Mouse (Mus musculus) C2C12 (cell line): ENCODE data around the gene Med13l. TPM values are rescaled to one million over a fixed set of nuclear protein-coding genes. Genes with fewer than 3 reads are reported as not detected.

Experiments
- H3K27me3 ChIP-seq: one replicate; pipeline ENCODE4 v1.6.1; 2011; ENCODE audit not compliant: control insufficient read depth, insufficient read depth, insufficient read length
- H3K36me3 ChIP-seq: one replicate; pipeline ENCODE4 v1.6.1; 2011; ENCODE audit not compliant: control insufficient read depth, insufficient read depth
- H3K4me3 ChIP-seq: one replicate; pipeline ENCODE4 v1.5.1; 2011; ENCODE audit warnings: mild to moderate bottlenecking, control low read depth; ENCODE audit not compliant: poor library complexity, insufficient read depth, severe bottlenecking
- H3K79me2 ChIP-seq: one replicate; pipeline ENCODE4 v1.6.1; 2011; ENCODE audit not compliant: control insufficient read depth, insufficient read depth
- H3K79me3 ChIP-seq: one replicate; pipeline ENCODE4 v1.6.1; 2011; ENCODE audit warnings: low read depth, control low read depth
- H3ac ChIP-seq: one replicate; pipeline ENCODE3; 2011; ENCODE audit warnings: low read depth; ENCODE audit not compliant: control insufficient read depth, insufficient read length
- CEBPB ChIP-seq: IDR thresholded peaks from one replicate; pipeline ENCODE4 v1.6.1; 2011; ENCODE audit warnings: low read depth, mild to moderate bottlenecking, control low read depth, moderate library complexity
- CTCF ChIP-seq: IDR thresholded peaks from one replicate; pipeline ENCODE4 v1.5.1; 2011; ENCODE audit not compliant: control insufficient read depth, insufficient read depth, insufficient read length
- FOSL1 ChIP-seq: IDR thresholded peaks from one replicate; pipeline ENCODE4 v1.8.0; 2011; ENCODE audit warnings: mild to moderate bottlenecking, low read length; ENCODE audit not compliant: poor library complexity, insufficient read depth, severe bottlenecking
- MAX ChIP-seq: IDR thresholded peaks from one replicate; pipeline ENCODE4 v1.6.1; 2011; ENCODE audit warnings: mild to moderate bottlenecking, control low read depth
- MYOD1 ChIP-seq: IDR thresholded peaks from one replicate; pipeline ENCODE4 v1.6.1; 2011; ENCODE audit warnings: low read depth; ENCODE audit not compliant: control insufficient read depth, insufficient read length
- MYOG ChIP-seq: IDR thresholded peaks from one replicate; pipeline ENCODE4 v1.6.1; 2011; ENCODE audit not compliant: control insufficient read depth, insufficient read length; ENCODE audit errors: extremely low read depth
- USF1 ChIP-seq: IDR thresholded peaks from one replicate; pipeline ENCODE4 v1.6.1; 2011; ENCODE audit warnings: low read depth, mild to moderate bottlenecking, control low read depth, moderate library complexity
- polyA plus RNA-seq: library from polyadenylated mRNA; unstranded; fragments of >200 nt; fragmentation: generic; extraction: Trizol; gene quantifications from one replicate; pipeline ENCODE4 v1.2.1, GENCODE M21; 2012; ENCODE audit warnings: missing spikeins

The Med13l gene
- polyA plus RNA-seq, 1 experiment: 6.7 TPM

GRCm38 (mm10) chr5:118556387-118556937, 4.0 kb upstream of the Med13l start:
- H3K79me3 ChIP-seq: peaks cover 6% of the 10 kb centered on the region
- no peaks in the 10 kb centered on the region for H3K27me3 ChIP-seq
- peaks cover 8% of the 10 kb centered on the region for H3K79me2 ChIP-seq
- H3ac ChIP-seq: no peak overlapping the region
- no peaks in the 10 kb centered on the region for H3K36me3 ChIP-seq
- no peak for TF ChIP-seq USF1
- TF ChIP-seq CTCF: no peak
- TF ChIP-seq FOSL1: no peak
- no peak for TF ChIP-seq MYOD1
- no peak for TF ChIP-seq MAX
- TF ChIP-seq CEBPB: no peak
- TF ChIP-seq MYOG: no peak
- no peak overlapping the region for H3K4me3 ChIP-seq

- no peaks in the 10 kb centered on the region for H3K27me3 ChIP-seq
- H3K79me3 ChIP-seq: peaks cover 28% of the 10 kb centered on the region
- H3ac ChIP-seq: no peak overlapping the region
- no peaks in the 10 kb centered on the region for H3K36me3 ChIP-seq
- H3K79me2 ChIP-seq: peaks cover 31% of the 10 kb centered on the region
- TF ChIP-seq MYOD1: no peak
- no peak for TF ChIP-seq MAX
- TF ChIP-seq USF1: no peak
- no peak for TF ChIP-seq FOSL1
- no peak for TF ChIP-seq CEBPB
- TF ChIP-seq CTCF: no peak
- no peak for TF ChIP-seq MYOG
- H3K4me3 ChIP-seq: no peak overlapping the region
Observed at GRCm38 (mm10) chr5:118558841-118559240, 1.6 kb upstream of the Med13l start.

- H3K27me3 ChIP-seq: no peaks in the 10 kb centered on the region
- H3K79me2 ChIP-seq: peaks cover 41% of the 10 kb centered on the region
- H3K79me3 ChIP-seq: peaks cover 38% of the 10 kb centered on the region
- TF ChIP-seq MYOG (no peak), MYOD1 (no peak), FOSL1 (no peak), MAX (no peak), CTCF (peak; percentile 70), USF1 (peak; percentile 68), CEBPB (no peak)
- H3K36me3 ChIP-seq: no peaks in the 10 kb centered on the region
- peak overlapping the region; percentile 64 for H3ac ChIP-seq
- peak overlapping the region; percentile 52 for H3K4me3 ChIP-seq
Observed at GRCm38 (mm10) chr5:118559584-118560384, 695 bp upstream of the Med13l start.

- peaks cover 52% of the 10 kb centered on the region for H3K79me3 ChIP-seq
- H3K27me3 ChIP-seq: no peaks in the 10 kb centered on the region
- H3K79me2 ChIP-seq: peaks cover 56% of the 10 kb centered on the region
- H3ac ChIP-seq: peak overlapping the region; percentile 71
- TF ChIP-seq FOSL1: no peak
- TF ChIP-seq MAX: no peak
- TF ChIP-seq MYOG: no peak
- no peak for TF ChIP-seq MYOD1
- no peak for TF ChIP-seq USF1
- no peak for TF ChIP-seq CEBPB
- TF ChIP-seq CTCF: no peak
- no peaks in the 10 kb centered on the region for H3K36me3 ChIP-seq
- H3K4me3 ChIP-seq: peak overlapping the region; percentile 52
Observed at GRCm38 (mm10) chr5:118561086-118561987, 858 bp downstream of the Med13l start.

GRCm38 (mm10) chr5:118562206-118562605, 1.7 kb downstream of the Med13l start:
- H3K4me3 ChIP-seq: peak overlapping the region; percentile 52
- no peak overlapping the region for H3ac ChIP-seq
- H3K27me3 ChIP-seq: no peaks in the 10 kb centered on the region
- H3K36me3 ChIP-seq: no peaks in the 10 kb centered on the region
- no peak for TF ChIP-seq MAX
- TF ChIP-seq CTCF: no peak
- no peak for TF ChIP-seq FOSL1
- TF ChIP-seq MYOG: no peak
- no peak for TF ChIP-seq CEBPB
- H3K79me2 ChIP-seq: peaks cover 65% of the 10 kb centered on the region
- H3K79me3 ChIP-seq: peaks cover 60% of the 10 kb centered on the region
